Mouse (Mus musculus) embryonic facial prominence, embryonic 13.5 days (tissue): ENCODE measurements at regions not wholly inside any gene's neighbourhood (a gene's known extent, or its start where the extent isn't known, plus 50 kb on each side); places are given as distances from the start of the nearest gene placed in this dataset.

Experiments used
- ATAC-seq: fragments of 200-750 bp; cut with Nextera tagmentation; 2 replicates; pipeline ENCODE4 v1.8.0; 2017; ENCODE audit warnings: low read depth; ENCODE audit not compliant: insufficient number of reproducible peaks, insufficient read depth, low FRiP score, low TSS enrichment
- H3K27ac ChIP-seq: fragments of 300-500 bp; sonication (generic); 2 replicates; pipeline ENCODE4 v1.5.1; 2015; ENCODE audit warnings: moderate library complexity, mild to moderate bottlenecking, inconsistent platforms
- H3K27me3 ChIP-seq: fragments of 300-500 bp; sonication (generic); 2 replicates; pipeline ENCODE4 v1.6.1; 2015; ENCODE audit warnings: mild to moderate bottlenecking, inconsistent platforms
- H3K36me3 ChIP-seq: fragments of 300-500 bp; sonication (generic); 2 replicates; pipeline ENCODE4 v1.6.1; 2015; ENCODE audit warnings: mild to moderate bottlenecking, inconsistent platforms
- H3K4me1 ChIP-seq: fragments of 300-500 bp; sonication (generic); 2 replicates; pipeline ENCODE4 v1.6.1; 2015; ENCODE audit warnings: inconsistent platforms
- H3K4me2 ChIP-seq: fragments of 300-500 bp; sonication (generic); 2 replicates; pipeline ENCODE4 v1.6.1; 2015; ENCODE audit warnings: moderate library complexity, mild to moderate bottlenecking, inconsistent platforms
- H3K4me3 ChIP-seq: fragments of 300-500 bp; sonication (generic); 2 replicates; pipeline ENCODE4 v1.5.1; 2015; ENCODE audit warnings: mild to moderate bottlenecking, inconsistent platforms
- H3K9ac ChIP-seq: fragments of 300-500 bp; sonication (generic); 2 replicates; pipeline ENCODE4 v1.6.1; 2015; ENCODE audit warnings: mild to moderate bottlenecking, inconsistent platforms
- H3K9me3 ChIP-seq: fragments of 300-500 bp; sonication (generic); 2 replicates; pipeline ENCODE4 v1.6.1; 2016; ENCODE audit warnings: inconsistent platforms
- WGBS: fragments of 180-500 bp; shearing (Covaris S2); methylation state at CpG from one replicate; pipeline ENCODE4 v1.1.7; 2015; ENCODE audit warnings: mixed read lengths; 5-methylcytosine and 5-hydroxymethylcytosine counted together

- H3K4me2 ChIP-seq = no peak overlapping the region
- H3K4me1 ChIP-seq = no peaks in the 10 kb centered on the region
- no peak overlapping the region for H3K27ac ChIP-seq
- H3K27me3 ChIP-seq = no peaks in the 10 kb centered on the region
- H3K36me3 ChIP-seq = no peaks in the 10 kb centered on the region
- H3K9me3 ChIP-seq = no peaks in the 10 kb centered on the region
- H3K4me3 ChIP-seq = no peak overlapping the region
- WGBS = 89% methylated on average over 6 of the region's 6 CpGs
- no peak for ATAC-seq
- H3K9ac ChIP-seq = no peak overlapping the region
Observed at GRCm38 (mm10) chr3:36332016-36332415, 109.9 kb upstream of the Qrfpr start.

- no peaks in the 10 kb centered on the region for H3K27me3 ChIP-seq
- WGBS = 25% methylated on average over 9 of the region's 9 CpGs
- no peaks in the 10 kb centered on the region for H3K36me3 ChIP-seq
- H3K27ac ChIP-seq = no peak overlapping the region
- no peak overlapping the region for H3K9ac ChIP-seq
- ATAC-seq = no peak
- H3K4me3 ChIP-seq = no peak overlapping the region
- H3K4me1 ChIP-seq = no peaks in the 10 kb centered on the region
- no peaks in the 10 kb centered on the region for H3K9me3 ChIP-seq
- no peak overlapping the region for H3K4me2 ChIP-seq
Observed at GRCm38 (mm10) chr3:36330656-36331055, 108.5 kb upstream of the Qrfpr start.

- Histone ChIP-seq H3K36me3 (no peaks in the 10 kb centered on the region), H3K4me1 (no peaks in the 10 kb centered on the region), H3K27me3 (no peaks in the 10 kb centered on the region), H3K4me3 (no peak overlapping the region), H3K4me2 (no peak overlapping the region), H3K9ac (no peak overlapping the region), H3K9me3 (no peaks in the 10 kb centered on the region), H3K27ac (no peak overlapping the region)
- ATAC-seq = no peak
- 81% methylated on average over 7 of the region's 7 CpGs for WGBS
Observed at GRCm38 (mm10) chr3:36329631-36330030, 107.5 kb upstream of the Qrfpr start.

- Histone ChIP-seq H3K4me3 (no peak overlapping the region), H3K4me2 (no peak overlapping the region), H3K9ac (no peak overlapping the region), H3K9me3 (no peaks in the 10 kb centered on the region), H3K27me3 (no peaks in the 10 kb centered on the region), H3K27ac (no peak overlapping the region), H3K36me3 (no peaks in the 10 kb centered on the region), H3K4me1 (no peaks in the 10 kb centered on the region)
- 83% methylated on average over 2 of the region's 2 CpGs for WGBS
- ATAC-seq = no peak
Observed at GRCm38 (mm10) chr3:36328927-36329326, 106.8 kb upstream of the Qrfpr start.

GRCm38 (mm10) chr3:36318635-36319034 lies 96.5 kb upstream of the Qrfpr start:
- no peaks in the 10 kb centered on the region for H3K36me3 ChIP-seq
- no peak overlapping the region for H3K9ac ChIP-seq
- H3K9me3 ChIP-seq = no peaks in the 10 kb centered on the region
- H3K27me3 ChIP-seq = no peaks in the 10 kb centered on the region
- no peak overlapping the region for H3K4me3 ChIP-seq
- no peak overlapping the region for H3K4me2 ChIP-seq
- no peak for ATAC-seq
- no peaks in the 10 kb centered on the region for H3K4me1 ChIP-seq
- no peak overlapping the region for H3K27ac ChIP-seq

- WGBS = 6% methylated on average over 3 of the region's 3 CpGs
- Histone ChIP-seq H3K27me3 (no peaks in the 10 kb centered on the region), H3K36me3 (no peaks in the 10 kb centered on the region), H3K9ac (no peak overlapping the region), H3K9me3 (no peaks in the 10 kb centered on the region), H3K27ac (no peak overlapping the region), H3K4me3 (no peak overlapping the region), H3K4me1 (0 out of 2 replicates have a peak, but pooled peaks cover 4% of the 10 kb centered on the region), H3K4me2 (peak overlapping the region; percentile 46; the same call in 1 of the 2 replicates)
- ATAC-seq = no peak
Observed at GRCm38 (mm10) chr3:36311337-36311736, 89.2 kb upstream of the Qrfpr start.

- no peaks in the 10 kb centered on the region for H3K27me3 ChIP-seq
- H3K4me2 ChIP-seq = peak overlapping the region; percentile 46
- no peak overlapping the region for H3K4me3 ChIP-seq
- no peak overlapping the region for H3K27ac ChIP-seq
- no peaks in the 10 kb centered on the region for H3K36me3 ChIP-seq
- no peak for ATAC-seq
- H3K4me1 ChIP-seq = 0 out of 2 replicates have a peak, but pooled peaks cover 4% of the 10 kb centered on the region
- no peak overlapping the region for H3K9ac ChIP-seq
- WGBS = 1% methylated on average over 9 of the region's 9 CpGs
- no peaks in the 10 kb centered on the region for H3K9me3 ChIP-seq
Observed at GRCm38 (mm10) chr3:36310642-36311267, 88.6 kb upstream of the Qrfpr start.

GRCm38 (mm10) chr3:36296792-36297191 lies 74.7 kb upstream of the Qrfpr start:
- H3K27ac ChIP-seq = no peak overlapping the region
- 72% methylated on average over 3 of the region's 3 CpGs for WGBS
- H3K4me3 ChIP-seq = no peak overlapping the region
- no peaks in the 10 kb centered on the region for H3K9me3 ChIP-seq
- H3K4me2 ChIP-seq = no peak overlapping the region
- no peak for ATAC-seq
- no peaks in the 10 kb centered on the region for H3K4me1 ChIP-seq
- H3K27me3 ChIP-seq = no peaks in the 10 kb centered on the region
- H3K9ac ChIP-seq = no peak overlapping the region
- no peaks in the 10 kb centered on the region for H3K36me3 ChIP-seq

GRCm38 (mm10) chr3:36291971-36292370 lies 69.9 kb upstream of the Qrfpr start:
- ATAC-seq = no peak
- Histone ChIP-seq H3K9ac (no peak overlapping the region), H3K4me3 (no peak overlapping the region), H3K27me3 (no peaks in the 10 kb centered on the region), H3K27ac (no peak overlapping the region), H3K36me3 (no peaks in the 10 kb centered on the region), H3K9me3 (no peaks in the 10 kb centered on the region), H3K4me2 (no peak overlapping the region), H3K4me1 (no peaks in the 10 kb centered on the region)
- WGBS = 93% methylated on average over 4 of the region's 4 CpGs

GRCm38 (mm10) chr3:36284066-36284465 lies 62.0 kb upstream of the Qrfpr start:
- WGBS = 77% methylated on average over 5 of the region's 5 CpGs

GRCm38 (mm10) chr3:36275502-36275901 lies 53.4 kb upstream of the Qrfpr start:
- H3K27me3 ChIP-seq = no peaks in the 10 kb centered on the region
- 50% methylated on average over 1 of the region's 1 CpGs for WGBS
- H3K36me3 ChIP-seq = no peaks in the 10 kb centered on the region
- H3K4me2 ChIP-seq = no peak overlapping the region
- no peaks in the 10 kb centered on the region for H3K4me1 ChIP-seq
- no peak for ATAC-seq
- no peaks in the 10 kb centered on the region for H3K9me3 ChIP-seq
- H3K4me3 ChIP-seq = no peak overlapping the region
- H3K9ac ChIP-seq = no peak overlapping the region
- H3K27ac ChIP-seq = no peak overlapping the region

More at GRCm38 (mm10) chr3:36284066-36284465, 62.0 kb upstream of the Qrfpr start:
- Histone ChIP-seq H3K36me3 (no peaks in the 10 kb centered on the region), H3K4me2 (no peak overlapping the region), H3K4me1 (no peaks in the 10 kb centered on the region), H3K9ac (no peak overlapping the region), H3K9me3 (peaks cover 5% of the 10 kb centered on the region; the same call in 1 of the 2 replicates), H3K27ac (no peak overlapping the region), H3K27me3 (no peaks in the 10 kb centered on the region), H3K4me3 (no peak overlapping the region)
- ATAC-seq = no peak
